Mouse (Mus musculus): ENCODE measurements at regions not wholly inside any gene's neighbourhood (a gene's known extent, or its start where the extent isn't known, plus 50 kb on each side); places are given as distances from the start of the nearest gene placed in this dataset.

DNA sequence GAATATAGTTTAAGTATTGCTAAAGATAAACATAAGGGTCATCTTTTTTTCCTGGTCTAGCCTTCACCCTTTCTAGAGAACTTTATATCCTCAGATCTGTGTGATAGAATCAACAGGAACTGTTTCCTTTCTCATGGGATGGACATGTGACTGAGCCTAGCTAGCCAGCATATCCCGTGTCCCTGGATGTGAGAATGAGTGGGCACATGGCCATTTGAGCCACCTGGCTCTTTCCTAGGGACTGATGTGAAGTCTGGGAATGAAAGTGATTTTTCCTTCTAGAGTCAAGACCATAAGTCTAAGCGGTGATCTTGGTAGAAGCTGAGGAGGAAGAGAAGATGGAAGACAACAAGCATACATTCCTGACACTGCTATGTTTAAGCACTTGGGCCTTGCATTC, 91.1 kb upstream of the Slc25a26 start:
- no peaks in the 10 kb centered on the region for H3K79me2 ChIP-seq (ENCODE audit: control insufficient read depth, insufficient read depth, low read length, poor library complexity)
- H3K9ac ChIP-seq (ENCODE audit: control insufficient read depth, low read depth, low read length, poor library complexity, severe bottlenecking) = no peak overlapping the region
- H3K27ac ChIP-seq (ENCODE audit: control insufficient read depth, low read depth, low read length) = no peak overlapping the region
- H3K4me1 ChIP-seq (ENCODE audit: control insufficient read depth in 1 of 2, insufficient read depth in 2 of 2, low read length in 2 of 2) = no peaks in the 10 kb centered on the region
- no peak for DNase-seq (ENCODE audit: low read depth, low spot score)
- no peaks in the 10 kb centered on the region for H3K27me3 ChIP-seq (ENCODE audit: control insufficient read depth in 1 of 2, insufficient read depth in 2 of 2, low read length in 2 of 2)
- H3K9me3 ChIP-seq (replicated peaks; ENCODE audit: insufficient read depth, low read length) = no peaks in the 10 kb centered on the region
- H3K4me3 ChIP-seq (ENCODE audit: control insufficient read depth in 1 of 2, insufficient read depth in 1 of 2, low read depth in 2 of 2, low read length in 2 of 2) = no peak overlapping the region
- TF ChIP-seq SIN3A (IDR thresholded peaks at IDR 0.05; ENCODE audit: low read length) = no peak
- TF ChIP-seq RCOR1 (IDR thresholded peaks at IDR 0.05; ENCODE audit: low read depth, low read length) = no peak
- no peak for TF ChIP-seq MYC (IDR thresholded peaks at IDR 0.05; ENCODE audit: low read depth, low read length)
- TF ChIP-seq ETS1 (IDR thresholded peaks at IDR 0.05; ENCODE audit: low read depth, low read length) = no peak
- no peak for TF ChIP-seq EP300 (IDR thresholded peaks at IDR 0.05; ENCODE audit: low read depth in 1 of 2, low read length in 2 of 2)
- H3K36me3 ChIP-seq (ENCODE audit: control insufficient read depth in 1 of 2, insufficient read depth in 2 of 2, low read length in 2 of 2) = no peaks in the 10 kb centered on the region

- H3K9ac ChIP-seq (ENCODE audit: control insufficient read depth, low read depth, low read length, poor library complexity, severe bottlenecking) = no peak overlapping the region
- H3K79me2 ChIP-seq (ENCODE audit: control insufficient read depth, insufficient read depth, low read length, poor library complexity) = no peaks in the 10 kb centered on the region
- H3K4me3 ChIP-seq (ENCODE audit: control insufficient read depth in 1 of 2, insufficient read depth in 1 of 2, low read depth in 2 of 2, low read length in 2 of 2) = no peak overlapping the region
- no peaks in the 10 kb centered on the region for H3K27me3 ChIP-seq (ENCODE audit: control insufficient read depth in 1 of 2, insufficient read depth in 2 of 2, low read length in 2 of 2)
- H3K27ac ChIP-seq (ENCODE audit: control insufficient read depth, low read depth, low read length) = no peak overlapping the region
- H3K36me3 ChIP-seq (ENCODE audit: control insufficient read depth in 1 of 2, insufficient read depth in 2 of 2, low read length in 2 of 2) = no peaks in the 10 kb centered on the region
- TF ChIP-seq SMC3 (IDR thresholded peaks at IDR 0.05; ENCODE audit: low read depth, low read length) = no peak
- no peak for TF ChIP-seq NRF1 (IDR thresholded peaks at IDR 0.05; ENCODE audit: insufficient read depth, low read depth, low read length, poor library complexity, severe bottlenecking)
- TF ChIP-seq RAD21 (IDR thresholded peaks at IDR 0.05; ENCODE audit: low read depth, low read length) = no peak
- TF ChIP-seq KAT2A (conservative IDR thresholded peaks at IDR 0.05; ENCODE audit: low read depth, low read length) = no peak
- TF ChIP-seq POLR2A (IDR thresholded peaks at IDR 0.05; ENCODE audit: control insufficient read depth in 1 of 2, insufficient read depth in 1 of 2, low read depth in 1 of 2, low read length in 2 of 2, poor library complexity in 1 of 2) = no peak
- no peak for TF ChIP-seq TBP (IDR thresholded peaks at IDR 0.05; ENCODE audit: low read depth, low read length)
- TF ChIP-seq HCFC1 (IDR thresholded peaks at IDR 0.05; ENCODE audit: low read depth, low read length) = no peak
- no peak for TF ChIP-seq USF1 (IDR thresholded peaks at IDR 0.05; ENCODE audit: low read depth, low read length)
- no peak for TF ChIP-seq ETS1 (IDR thresholded peaks at IDR 0.05; ENCODE audit: low read depth, low read length)
- no peak for TF ChIP-seq CHD1 (IDR thresholded peaks at IDR 0.05; ENCODE audit: low read depth, low read length)
- TF ChIP-seq SIN3A (IDR thresholded peaks at IDR 0.05; ENCODE audit: low read length) = no peak
- no peak for TF ChIP-seq RCOR1 (IDR thresholded peaks at IDR 0.05; ENCODE audit: low read depth, low read length)
- no peak for TF ChIP-seq TAL1 (IDR thresholded peaks at IDR 0.05; ENCODE audit: low read length)
- TF ChIP-seq EP300 (IDR thresholded peaks at IDR 0.05; ENCODE audit: low read depth in 1 of 2, low read length in 2 of 2) = no peak
- no peak for TF ChIP-seq ZC3H11A (IDR thresholded peaks at IDR 0.05; ENCODE audit: low read depth, low read length)
- no peak for TF ChIP-seq TCF12 (IDR thresholded peaks at IDR 0.05; ENCODE audit: low read depth, low read length)
- no peak for TF ChIP-seq MXI1 (IDR thresholded peaks at IDR 0.05; ENCODE audit: low read depth, low read length)
- TF ChIP-seq ZNF384 (IDR thresholded peaks at IDR 0.05; ENCODE audit: low read depth, low read length) = no peak
- TF ChIP-seq POLR2AphosphoS5 (IDR thresholded peaks at IDR 0.05; ENCODE audit: borderline replicate concordance, low read depth, low read length) = no peak
- no peaks in the 10 kb centered on the region for H3K9me3 ChIP-seq (replicated peaks; ENCODE audit: insufficient read depth, low read length)
- DNase-seq (ENCODE audit: low read depth, low spot score) = no peak
- H3K4me1 ChIP-seq (ENCODE audit: control insufficient read depth in 1 of 2, insufficient read depth in 2 of 2, low read length in 2 of 2) = no peaks in the 10 kb centered on the region
These were observed 92.4 kb upstream of the Slc25a26 start for GRCm38 (mm10) chr6:94407751-94408150.
